Mouse (Mus musculus) lung, postnatal 25 days (tissue): ENCODE measurements around the gene Dpp9.

Experiments used
- DNase-seq: peaks from one replicate; pipeline ENCODE4 v3.0.0; 2022; ENCODE audit warnings: low spot score

Gene Dpp9

DNA sequence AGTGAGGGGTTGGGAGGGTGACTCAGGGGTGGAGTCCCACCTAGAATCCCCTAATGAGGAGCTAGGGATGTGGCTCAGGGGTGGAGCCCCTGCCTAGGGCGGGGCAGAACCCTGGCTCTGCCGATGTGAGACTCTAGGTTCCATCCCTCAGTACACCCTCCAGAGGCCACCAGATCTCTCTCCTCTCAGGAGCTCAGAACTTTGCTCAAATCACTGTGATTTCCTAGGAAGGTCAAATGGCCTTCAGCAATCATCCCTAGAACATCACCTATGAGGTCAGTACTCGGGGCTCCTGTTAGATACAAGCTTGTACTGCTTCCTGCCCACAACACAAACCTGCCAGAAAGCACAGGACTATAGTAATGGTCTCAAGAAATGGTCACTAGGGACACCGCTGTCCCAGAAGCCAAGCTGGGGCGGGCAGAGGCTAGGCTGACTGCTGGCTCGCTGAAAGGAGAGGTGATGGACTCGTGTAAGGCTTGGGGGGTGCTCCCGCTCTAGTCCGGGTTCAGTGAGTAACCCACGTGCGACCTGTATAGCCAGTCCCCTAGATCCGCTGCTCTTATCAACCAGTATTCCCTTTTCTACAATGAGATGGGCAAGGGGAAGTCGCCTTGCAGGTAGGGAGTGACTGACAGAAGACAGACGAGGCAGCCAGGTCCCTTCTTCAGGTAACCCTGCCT lies 35.6 kb downstream of the Dpp9 start:
- DNase-seq, result no peak

DNA sequence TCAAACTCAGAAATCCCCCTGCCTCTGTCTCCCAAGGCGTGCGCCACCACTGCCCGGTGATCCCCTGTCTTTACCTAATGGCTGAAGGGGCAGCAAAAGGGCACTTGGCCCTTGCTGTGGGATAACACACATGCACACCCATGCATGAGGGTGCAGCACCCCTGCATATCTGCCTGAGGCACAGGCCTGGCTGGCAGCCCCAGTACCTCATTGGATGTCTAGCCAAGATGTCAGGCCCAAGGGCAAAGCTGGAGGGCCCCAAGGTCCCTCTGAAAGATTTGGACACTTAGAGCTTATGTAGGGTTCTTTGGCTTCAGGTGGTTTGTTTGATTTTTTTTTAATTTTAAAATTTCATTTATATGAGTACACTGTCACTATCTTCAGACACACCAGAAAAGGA lies 43.3 kb downstream of the Dpp9 start:
- no peak for DNase-seq

DNA sequence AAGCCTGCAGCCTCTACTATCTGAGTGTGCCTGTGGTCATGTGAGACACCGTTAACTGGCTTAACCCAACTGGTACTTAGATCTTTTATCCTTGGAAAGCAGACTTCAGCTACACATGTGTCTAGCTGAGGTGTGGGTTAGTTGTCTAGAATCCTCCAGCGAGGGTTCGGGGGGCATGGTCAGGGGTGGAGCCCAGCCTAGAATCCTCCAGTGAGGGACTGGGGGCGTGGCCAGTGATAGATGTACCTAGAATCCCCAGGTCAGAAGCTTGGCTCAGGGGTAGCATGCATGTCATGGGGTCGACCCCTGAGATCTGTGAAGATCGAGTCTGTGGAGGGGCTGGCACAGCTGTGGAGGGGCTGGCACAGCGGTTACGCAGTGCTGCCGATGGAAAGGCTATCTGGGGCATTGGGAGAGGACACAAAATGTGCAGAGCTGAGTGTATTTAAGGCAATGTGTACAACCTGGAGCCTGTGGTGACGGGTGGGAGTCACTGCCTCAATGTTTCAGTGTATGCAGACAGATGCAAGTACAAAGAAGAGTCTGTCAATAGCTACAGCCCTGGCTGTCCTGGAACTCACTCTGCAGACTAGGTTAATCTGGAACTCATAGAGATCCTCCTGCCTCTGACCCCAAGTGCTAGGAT lies 45.2 kb downstream of the Dpp9 start:
- no peak for DNase-seq

- no peak for DNase-seq
Measured at GRCm38 (mm10) chr17:56171881-56172280, 46.8 kb downstream of the Dpp9 start.

DNA sequence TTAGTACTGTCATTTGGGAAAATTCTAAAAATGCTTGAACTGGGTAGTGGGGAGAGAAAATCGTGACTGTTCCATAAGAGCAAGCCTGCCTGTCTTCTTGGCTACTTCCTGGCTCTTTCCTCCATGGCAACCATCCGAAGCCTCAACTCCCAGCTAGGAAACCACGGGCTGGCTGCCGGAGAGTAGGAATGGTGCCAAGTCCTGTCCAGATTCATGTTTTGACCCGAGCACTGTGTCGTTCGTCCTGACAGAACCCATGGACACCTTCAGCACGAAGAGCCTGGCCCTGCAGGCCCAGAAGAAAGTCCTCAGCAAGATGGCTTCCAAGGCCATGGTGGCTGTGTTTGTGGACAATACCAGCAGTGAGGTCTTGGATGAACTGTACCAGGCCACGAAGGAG lies 47.2 kb downstream of the Dpp9 start:
- DNase-seq, result no peak

DNA sequence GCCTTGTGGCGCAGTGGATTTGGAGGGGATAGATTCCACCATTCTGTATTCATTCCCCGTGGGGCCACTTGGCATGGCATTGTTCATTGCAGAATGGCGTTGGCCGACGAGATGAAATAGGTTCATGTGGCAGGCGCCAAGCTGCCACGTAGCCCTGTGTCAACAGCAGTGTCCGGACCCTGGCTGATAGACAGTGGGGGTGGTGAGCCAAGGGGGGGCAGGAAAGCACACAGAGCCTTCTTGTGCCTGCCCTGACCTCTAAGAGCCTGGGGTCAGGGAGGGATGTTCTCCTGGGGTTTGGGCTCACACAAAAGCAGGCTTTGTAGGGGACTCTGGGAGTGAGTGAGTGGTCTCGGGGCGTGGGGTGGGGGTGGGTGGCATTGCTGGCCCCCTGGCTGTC lies 48.1 kb downstream of the Dpp9 start:
- DNase-seq, result no peak

GRCm38 (mm10) chr17:56169830-56170229 lies 48.9 kb downstream of the Dpp9 start:
- no peak for DNase-seq

GRCm38 (mm10) chr17:56165671-56166070 lies 53.0 kb downstream of the Dpp9 start:
- DNase-seq, result no peak

DNA sequence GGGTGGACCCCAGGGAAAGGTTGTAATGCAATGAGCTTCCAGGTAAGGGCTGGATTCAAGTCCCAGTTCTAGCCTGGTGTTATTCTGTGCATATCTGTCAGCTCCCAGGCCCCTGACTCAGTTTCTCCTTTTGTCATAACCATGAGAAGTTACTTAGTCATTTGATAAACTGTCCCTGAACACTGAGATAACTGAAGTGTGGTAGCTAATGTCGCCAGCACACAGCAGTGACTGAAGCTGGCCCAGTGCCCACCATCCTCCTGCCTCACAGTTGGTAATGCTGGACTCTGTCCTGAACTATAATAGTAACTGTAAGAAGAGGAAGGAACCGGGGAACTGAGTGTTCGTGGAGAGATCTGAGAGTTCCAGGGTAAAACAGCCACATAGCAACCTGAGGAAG lies 54.2 kb downstream of the Dpp9 start:
- no peak for DNase-seq

DNA sequence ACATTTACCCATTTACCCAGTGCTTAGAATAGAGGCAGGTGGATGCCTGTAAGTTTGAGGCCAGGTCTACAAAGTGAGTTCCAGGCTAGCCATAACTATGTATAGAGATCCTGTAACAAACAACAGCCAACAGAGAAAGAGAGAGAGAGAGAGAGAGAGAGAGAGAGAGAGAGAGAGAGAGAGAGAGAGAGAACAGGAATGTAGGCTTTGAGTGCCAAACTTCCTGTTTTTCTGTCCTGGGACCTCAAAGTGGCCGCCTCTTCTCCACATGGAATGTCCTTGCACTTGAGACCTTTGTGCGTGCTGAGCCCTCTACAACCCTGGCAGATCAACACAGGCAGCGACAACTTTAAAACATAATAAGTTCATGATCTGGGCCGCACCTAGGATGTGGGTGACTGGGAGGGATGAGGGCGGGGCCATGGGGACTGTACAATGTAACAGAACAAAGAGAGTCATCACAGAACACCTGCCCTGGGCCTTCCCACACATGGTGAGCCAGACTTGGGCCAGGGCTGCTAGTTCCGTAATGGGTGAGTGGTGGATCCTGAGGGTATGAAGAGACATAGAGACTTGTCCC lies 55.1 kb downstream of the Dpp9 start:
- DNase-seq, result peak; percentile 43

DNA sequence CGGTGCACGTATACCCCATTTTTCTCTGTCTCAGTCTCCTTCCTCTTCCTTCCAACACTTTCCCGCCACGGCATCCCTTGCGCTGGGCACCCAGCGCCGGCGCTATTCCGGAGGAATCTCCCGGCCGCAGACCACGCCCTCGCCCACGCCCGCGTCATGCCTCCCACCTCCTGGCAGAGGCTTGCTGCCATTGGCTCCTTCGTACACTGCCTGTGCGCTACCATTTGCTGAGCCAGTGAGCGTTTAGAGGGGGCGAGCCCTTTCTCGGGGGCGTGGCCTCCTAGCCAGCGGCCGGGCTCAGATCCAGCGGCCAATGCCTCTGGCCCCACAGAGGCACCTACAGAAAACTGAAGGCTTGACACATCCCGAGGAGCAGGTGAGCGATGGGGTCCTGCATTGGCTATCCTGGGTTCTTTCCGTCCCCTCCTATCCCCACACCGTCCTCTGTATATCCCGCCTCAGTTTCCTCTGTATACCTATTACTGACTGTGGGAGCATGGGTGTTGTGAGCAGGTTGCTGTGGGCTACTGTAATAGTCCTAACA lies 56.4 kb downstream of the Dpp9 start, which contains the start of gene Tnfaip8l1:
Gene Tnfaip8l1 (plus strand): TSS at position 247 of the 544 bp plus-strand sequence.
- DNase-seq, result peak; percentile 97

GRCm38 (mm10) chr17:56159729-56160128 lies 59.0 kb downstream of the Dpp9 start:
- DNase-seq, result peak; percentile 59

GRCm38 (mm10) chr17:56153643-56154042 lies 65.1 kb downstream of the Dpp9 start:
- DNase-seq, result peak; percentile 82

- no peak for DNase-seq
Measured at GRCm38 (mm10) chr17:56149897-56150296, 68.8 kb downstream of the Dpp9 start.

- no peak for DNase-seq
Measured at GRCm38 (mm10) chr17:56148790-56149618, 69.7 kb downstream of the Dpp9 start.

- DNase-seq, result no peak
Measured at GRCm38 (mm10) chr17:56148280-56148679, 70.4 kb downstream of the Dpp9 start.

- DNase-seq, result no peak
Measured at GRCm38 (mm10) chr17:56147420-56147819, 71.3 kb downstream of the Dpp9 start.

DNA sequence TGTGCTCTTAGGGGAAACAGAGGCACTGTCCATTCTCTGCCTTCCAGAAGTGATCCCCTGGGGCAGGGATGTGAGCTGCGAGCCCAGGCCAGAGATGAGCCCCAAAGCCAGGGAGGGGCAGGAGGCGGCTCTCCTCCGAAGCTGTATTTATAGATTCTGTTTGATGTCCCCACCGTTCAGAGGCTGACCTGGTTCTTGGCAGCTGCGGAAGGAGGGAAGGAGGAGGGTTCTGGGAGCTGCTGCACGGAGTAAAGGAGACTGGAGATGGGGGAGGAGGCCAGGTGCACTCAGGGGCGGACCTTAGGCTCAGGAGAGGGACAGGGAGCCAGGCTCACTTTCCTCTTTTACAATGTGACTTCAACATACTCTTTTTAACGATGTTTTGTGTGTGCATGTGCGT lies 72.6 kb downstream of the Dpp9 start:
- DNase-seq, result no peak

GRCm38 (mm10) chr17:56144546-56144945 lies 74.2 kb downstream of the Dpp9 start:
- DNase-seq, result no peak

DNA sequence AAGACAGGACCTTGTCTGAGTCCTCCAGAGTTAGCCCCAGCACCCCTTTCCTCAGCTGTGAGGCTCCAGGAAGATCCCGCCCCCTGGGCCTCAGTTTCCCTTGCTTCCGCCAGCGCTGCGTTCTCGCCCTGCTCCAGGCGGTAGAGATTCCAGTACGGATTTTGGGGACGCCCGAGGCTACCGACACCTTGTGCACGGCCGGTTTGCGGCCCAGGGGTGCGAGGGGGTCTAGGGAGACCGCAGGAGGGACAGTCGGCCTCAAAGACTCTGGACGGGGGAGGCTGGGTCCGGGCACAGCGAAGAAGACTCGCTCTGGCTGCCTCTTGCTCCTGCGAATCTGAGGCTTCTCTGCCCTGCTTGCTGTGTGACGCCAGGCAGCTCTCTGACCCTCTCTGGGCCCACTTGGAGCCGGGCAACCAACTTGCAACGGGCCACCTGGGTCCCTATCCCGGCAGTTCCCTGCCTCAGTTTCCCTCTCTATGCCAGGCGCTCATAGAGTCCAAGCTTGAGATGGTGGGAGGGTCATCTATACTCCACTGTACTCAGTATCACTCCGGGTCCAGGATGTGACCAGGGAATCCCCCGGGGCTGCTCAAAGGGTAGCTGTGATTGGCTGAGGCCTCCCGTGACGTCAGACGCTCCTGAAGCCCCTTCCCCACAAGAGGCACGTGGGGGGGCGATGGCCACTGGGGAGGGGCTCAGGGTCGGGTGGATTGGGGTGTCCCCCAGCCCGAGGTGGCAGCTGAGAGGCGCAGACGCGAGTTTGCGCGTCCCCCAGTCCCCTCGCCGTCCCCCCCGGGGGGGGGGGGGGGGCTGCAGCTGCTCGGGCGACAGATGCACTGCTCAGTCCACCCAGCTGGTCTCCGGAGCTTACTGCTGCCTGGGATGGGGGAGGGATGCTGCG lies 76.8 kb downstream of the Dpp9 start:
- no peak for DNase-seq
